Mouse (Mus musculus) hindbrain, embryonic 15.5 days (tissue): Measurements from ENCODE around the gene Disp1. TPM values are rescaled to one million over a fixed set of nuclear protein-coding genes. Genes with fewer than 3 reads are reported as not detected.

Experiments
- ATAC-seq: fragments of 200-750 bp; cut with Nextera tagmentation; 2 replicates; pipeline ENCODE4 v1.8.0; 2017; ENCODE audit warnings: low read depth, moderate number of reproducible peaks, moderate TSS enrichment; ENCODE audit not compliant: low FRiP score
- H3K27ac ChIP-seq: fragments of 300-500 bp; sonication (generic); replicated peaks from 2 replicates; pipeline ENCODE4 v1.5.1; 2015; ENCODE audit warnings: mild to moderate bottlenecking, inconsistent platforms
- H3K27me3 ChIP-seq: fragments of 300-500 bp; sonication (generic); 2 replicates; pipeline ENCODE4 v1.6.1; 2015; ENCODE audit warnings: control low read depth, inconsistent platforms
- H3K36me3 ChIP-seq: fragments of 300-500 bp; sonication (generic); 2 replicates; pipeline ENCODE4 v1.6.1; 2015; ENCODE audit warnings: control low read depth, inconsistent platforms
- H3K4me1 ChIP-seq: fragments of 300-500 bp; sonication (generic); replicated peaks from 2 replicates; pipeline ENCODE4 v1.6.1; 2015; ENCODE audit warnings: control low read depth, inconsistent platforms
- H3K4me2 ChIP-seq: fragments of 300-500 bp; sonication (generic); 2 replicates; pipeline ENCODE4 v1.6.1; 2015; ENCODE audit warnings: moderate library complexity, mild to moderate bottlenecking, inconsistent platforms
- H3K4me3 ChIP-seq: fragments of 300-500 bp; sonication (generic); 2 replicates; pipeline ENCODE4 v1.5.1; 2015; ENCODE audit warnings: mild to moderate bottlenecking, inconsistent platforms
- H3K9ac ChIP-seq: fragments of 300-500 bp; sonication (generic); 2 replicates; pipeline ENCODE4 v1.6.1; 2015; ENCODE audit warnings: inconsistent platforms
- H3K9me3 ChIP-seq: fragments of 300-500 bp; sonication (generic); 2 replicates; pipeline ENCODE4 v1.6.1; 2016; ENCODE audit warnings: control low read depth, inconsistent platforms
- WGBS: fragments of 180-500 bp; shearing (Covaris S2); methylation state at CpG from one replicate; pipeline ENCODE4 v1.1.7; 2015; 5-methylcytosine and 5-hydroxymethylcytosine counted together
- polyA plus RNA-seq: library from polyadenylated mRNA; unstranded; fragments of >200 nt; fragmentation: Nextera tagmentation; extraction: Ambion mirVana; gene quantifications from 2 replicates; pipeline ENCODE4 v1.2.1, GENCODE M21; 2015

Gene Disp1
- polyA plus RNA-seq, 1 experiment from 2014 or later = 8.1 TPM

DNA sequence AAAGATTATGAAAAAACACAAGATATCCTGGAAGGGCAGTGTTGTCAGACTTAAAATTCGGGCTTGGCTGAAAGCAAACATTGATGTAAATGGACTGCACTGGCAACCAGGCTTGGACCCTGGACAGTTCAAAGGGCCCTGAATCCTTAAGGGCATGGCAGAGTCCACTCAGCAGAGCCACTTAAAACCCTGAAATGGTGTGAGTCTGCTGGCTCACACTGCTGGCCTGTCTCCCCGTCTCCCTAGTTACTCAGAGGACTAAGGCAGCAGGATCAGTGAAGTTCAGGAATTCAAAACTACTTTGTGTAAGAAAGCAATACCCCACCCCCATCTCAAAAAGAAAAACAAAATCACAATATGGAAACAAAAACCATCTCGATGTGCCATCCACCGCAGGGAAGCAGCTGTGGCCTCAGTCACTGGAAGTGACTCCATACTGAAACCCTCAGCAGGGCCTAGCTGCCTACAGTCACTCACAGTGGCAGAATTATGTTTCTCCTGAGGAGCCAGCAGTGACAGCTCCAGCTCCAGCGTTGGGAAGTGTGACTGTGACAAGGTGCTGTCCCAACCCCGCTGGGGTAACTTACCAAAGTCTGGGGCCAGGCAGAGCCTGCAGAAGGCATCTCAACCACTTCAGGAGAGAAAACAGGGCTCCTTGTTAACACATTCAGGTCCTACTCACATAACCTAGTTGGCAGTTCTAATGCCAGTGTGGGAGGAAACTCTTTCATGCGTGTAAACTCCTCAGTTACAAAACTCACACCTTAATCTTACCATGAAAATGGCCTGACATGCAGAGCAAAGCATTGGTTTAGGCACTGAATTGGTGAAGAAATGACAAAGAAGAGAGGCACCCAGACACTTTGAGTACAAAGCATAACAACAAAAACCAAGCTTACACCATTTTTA is 66.8 kb downstream of the Disp1 start:
- Histone ChIP-seq H3K4me3 (no peak overlapping the region), H3K9me3 (no peaks in the 10 kb centered on the region), H3K4me1 (peaks cover 21% of the 10 kb centered on the region), H3K27ac (no peak overlapping the region), H3K27me3 (no peaks in the 10 kb centered on the region), H3K9ac (no peak overlapping the region), H3K36me3 (no peaks in the 10 kb centered on the region), H3K4me2 (no peak overlapping the region)
- 44% methylated on average over 7 of the region's 7 CpGs for WGBS
- ATAC-seq = no peak

DNA sequence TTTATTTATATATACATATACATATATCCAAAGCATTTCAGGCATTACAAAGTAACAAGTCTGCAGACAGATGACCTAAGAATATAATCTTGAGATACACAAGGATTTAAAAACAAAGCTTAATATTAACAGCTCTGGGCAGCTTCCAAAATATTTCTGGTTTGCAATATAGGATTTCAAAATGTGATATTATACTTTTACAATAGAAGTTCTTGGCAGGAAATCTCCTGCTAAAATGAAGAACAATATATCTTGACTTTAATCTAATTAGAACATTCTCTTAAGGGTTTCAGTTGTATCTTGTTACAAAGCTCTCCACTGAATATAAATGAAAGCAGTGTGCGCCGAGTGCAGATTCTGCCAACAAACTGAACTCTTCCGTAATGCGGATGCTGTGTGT is 68.0 kb downstream of the Disp1 start:
- no peaks in the 10 kb centered on the region for H3K9me3 ChIP-seq
- no peak overlapping the region for H3K9ac ChIP-seq
- WGBS = 91% methylated on average over 4 of the region's 4 CpGs
- no peak overlapping the region for H3K4me3 ChIP-seq
- no peak overlapping the region for H3K27ac ChIP-seq
- no peaks in the 10 kb centered on the region for H3K36me3 ChIP-seq
- H3K4me2 ChIP-seq = no peak overlapping the region
- no peaks in the 10 kb centered on the region for H3K27me3 ChIP-seq
- ATAC-seq = no peak
- H3K4me1 ChIP-seq = peaks cover 23% of the 10 kb centered on the region

- Histone ChIP-seq H3K4me1 (peaks cover 32% of the 10 kb centered on the region), H3K9ac (no peak overlapping the region), H3K27me3 (no peaks in the 10 kb centered on the region), H3K4me2 (no peak overlapping the region), H3K4me3 (no peak overlapping the region), H3K27ac (0 out of 2 replicates have a peak overlapping the region, but pooled peaks have one; percentile 15), H3K9me3 (no peaks in the 10 kb centered on the region), H3K36me3 (no peaks in the 10 kb centered on the region)
- no peak for ATAC-seq
- WGBS = 85% methylated on average over 12 of the region's 12 CpGs
These were observed 69.6 kb downstream of the Disp1 start for GRCm38 (mm10) chr1:183151510-183152319.

DNA sequence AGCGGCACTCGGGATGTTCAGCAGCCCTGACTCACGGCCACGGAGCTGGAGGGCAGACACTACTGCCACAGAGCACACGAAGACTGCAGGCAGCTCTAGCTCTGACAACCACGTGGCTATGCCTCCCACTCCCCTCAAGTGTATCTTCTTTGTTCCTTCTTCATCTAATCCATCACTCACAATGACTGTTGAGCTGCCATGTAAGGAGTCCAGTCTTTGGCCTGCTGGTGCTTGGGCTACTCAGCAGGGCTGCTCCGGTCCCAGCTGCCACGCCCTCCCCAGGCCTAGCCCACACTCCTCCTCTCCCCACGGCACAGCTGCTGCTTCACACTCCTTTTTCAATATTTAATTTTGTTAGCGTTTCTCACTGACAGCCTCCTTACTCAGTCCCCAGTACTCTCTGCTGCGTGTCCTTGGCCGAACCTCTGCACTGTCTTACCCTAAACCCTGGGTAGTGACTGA is 70.9 kb downstream of the Disp1 start:
- Histone ChIP-seq H3K4me1 (peaks cover 36% of the 10 kb centered on the region), H3K9ac (no peak overlapping the region), H3K9me3 (no peaks in the 10 kb centered on the region), H3K4me3 (no peak overlapping the region), H3K27ac (peak overlapping the region; percentile 32; the same call in 1 of the 2 replicates), H3K36me3 (no peaks in the 10 kb centered on the region), H3K4me2 (no peak overlapping the region), H3K27me3 (no peaks in the 10 kb centered on the region)
- ATAC-seq = peak; percentile 68; the same call in 1 of the 2 replicates
- 22% methylated on average over 12 of the region's 12 CpGs for WGBS

- H3K4me2 ChIP-seq = no peak overlapping the region
- no peaks in the 10 kb centered on the region for H3K36me3 ChIP-seq
- peak overlapping the region; percentile 32; the same call in 1 of the 2 replicates for H3K27ac ChIP-seq
- H3K9me3 ChIP-seq = no peaks in the 10 kb centered on the region
- ATAC-seq = no peak
- WGBS = 29% methylated on average over 5 of the region's 5 CpGs
- H3K4me3 ChIP-seq = no peak overlapping the region
- peaks cover 37% of the 10 kb centered on the region for H3K4me1 ChIP-seq
- H3K27me3 ChIP-seq = no peaks in the 10 kb centered on the region
- H3K9ac ChIP-seq = no peak overlapping the region
These were observed 71.7 kb downstream of the Disp1 start for GRCm38 (mm10) chr1:183149571-183150105.

DNA sequence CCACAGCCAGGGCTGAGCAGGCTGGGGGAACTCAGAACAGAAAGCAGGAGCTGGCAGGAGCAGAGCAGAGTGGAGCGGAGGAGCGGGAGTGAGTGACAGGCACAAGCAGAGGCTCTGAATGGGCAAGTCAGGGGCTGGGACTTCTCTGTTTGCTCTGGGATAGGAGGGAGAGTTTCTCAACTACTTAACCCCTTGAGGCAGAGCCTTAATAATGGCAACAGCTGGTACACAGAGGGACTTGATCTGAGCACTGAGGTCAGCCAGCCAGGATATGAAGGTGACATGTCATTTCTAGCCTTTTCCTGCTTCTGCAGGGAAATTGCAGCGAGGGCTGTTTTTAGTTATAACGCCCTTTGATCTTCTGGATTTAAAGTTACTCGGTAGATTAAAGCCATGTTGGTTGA is 73.9 kb downstream of the Disp1 start:
- Histone ChIP-seq H3K9me3 (no peaks in the 10 kb centered on the region), H3K27me3 (no peaks in the 10 kb centered on the region), H3K9ac (no peak overlapping the region), H3K4me2 (peak overlapping the region; percentile 19; the same call in 1 of the 2 replicates), H3K27ac (no peak overlapping the region), H3K36me3 (no peaks in the 10 kb centered on the region), H3K4me3 (no peak overlapping the region), H3K4me1 (peaks cover 39% of the 10 kb centered on the region)
- peak; percentile 71; the same call in 1 of the 2 replicates for ATAC-seq
- WGBS = 29% methylated on average over 5 of the region's 5 CpGs

DNA sequence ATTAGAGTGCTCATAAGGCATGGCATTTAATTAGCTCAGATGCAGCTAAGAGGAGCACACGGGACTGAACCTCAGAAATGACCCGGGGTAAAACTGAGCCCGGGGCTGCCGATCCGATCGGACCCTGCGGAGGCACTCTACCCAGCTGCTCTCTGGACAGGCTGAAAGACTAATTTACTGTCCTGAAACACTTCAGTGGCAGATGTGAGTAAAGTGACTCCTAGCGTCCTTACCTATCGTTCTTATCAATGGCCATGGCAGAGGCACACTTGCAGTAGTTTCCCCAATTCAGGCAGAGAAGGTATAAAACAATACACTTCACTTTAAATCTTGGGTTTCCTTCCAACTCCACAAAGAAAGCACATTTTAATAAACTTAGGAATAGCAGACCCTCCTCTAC is 74.5 kb downstream of the Disp1 start:
- Histone ChIP-seq H3K4me2 (no peak overlapping the region), H3K4me1 (peaks cover 42% of the 10 kb centered on the region), H3K36me3 (no peaks in the 10 kb centered on the region), H3K27me3 (no peaks in the 10 kb centered on the region), H3K9ac (no peak overlapping the region), H3K9me3 (no peaks in the 10 kb centered on the region), H3K27ac (no peak overlapping the region), H3K4me3 (no peak overlapping the region)
- no peak for ATAC-seq
- 16% methylated on average over 9 of the region's 9 CpGs for WGBS

DNA sequence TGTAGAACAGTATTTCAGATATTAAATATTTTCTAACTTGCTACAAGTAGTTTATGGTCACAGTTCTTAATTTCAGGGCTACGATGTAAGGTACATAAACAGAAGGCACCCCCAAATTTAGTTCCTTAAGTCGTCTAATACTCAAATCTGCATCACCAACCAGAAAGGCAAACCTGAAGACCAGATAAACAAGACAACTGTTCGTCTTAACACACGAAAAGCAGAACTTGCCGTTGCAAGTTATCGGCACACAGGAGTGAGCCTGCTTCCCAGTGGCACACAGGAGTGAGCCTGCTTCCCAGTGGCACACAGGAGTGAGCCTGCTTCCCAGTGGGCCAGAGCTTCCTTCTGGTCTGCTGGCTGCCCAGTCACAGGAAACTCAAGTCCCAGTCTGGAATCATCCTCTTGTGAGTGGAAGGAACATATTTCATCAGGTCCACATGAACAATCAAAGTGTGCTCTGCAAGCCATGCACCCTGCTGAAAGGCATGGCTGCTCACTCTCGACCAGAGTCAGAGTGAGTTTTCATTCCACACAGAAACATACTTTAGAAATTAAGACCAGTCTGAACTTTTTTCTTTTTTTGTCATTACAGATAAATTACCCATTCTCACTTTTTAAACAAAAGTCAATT is 75.1 kb downstream of the Disp1 start:
- H3K27me3 ChIP-seq = no peaks in the 10 kb centered on the region
- H3K4me2 ChIP-seq = no peak overlapping the region
- no peak overlapping the region for H3K27ac ChIP-seq
- ATAC-seq = no peak
- H3K4me3 ChIP-seq = no peak overlapping the region
- peaks cover 46% of the 10 kb centered on the region for H3K4me1 ChIP-seq
- no peaks in the 10 kb centered on the region for H3K9me3 ChIP-seq
- H3K36me3 ChIP-seq = no peaks in the 10 kb centered on the region
- H3K9ac ChIP-seq = no peak overlapping the region
- WGBS = 71% methylated on average over 7 of the region's 7 CpGs

DNA sequence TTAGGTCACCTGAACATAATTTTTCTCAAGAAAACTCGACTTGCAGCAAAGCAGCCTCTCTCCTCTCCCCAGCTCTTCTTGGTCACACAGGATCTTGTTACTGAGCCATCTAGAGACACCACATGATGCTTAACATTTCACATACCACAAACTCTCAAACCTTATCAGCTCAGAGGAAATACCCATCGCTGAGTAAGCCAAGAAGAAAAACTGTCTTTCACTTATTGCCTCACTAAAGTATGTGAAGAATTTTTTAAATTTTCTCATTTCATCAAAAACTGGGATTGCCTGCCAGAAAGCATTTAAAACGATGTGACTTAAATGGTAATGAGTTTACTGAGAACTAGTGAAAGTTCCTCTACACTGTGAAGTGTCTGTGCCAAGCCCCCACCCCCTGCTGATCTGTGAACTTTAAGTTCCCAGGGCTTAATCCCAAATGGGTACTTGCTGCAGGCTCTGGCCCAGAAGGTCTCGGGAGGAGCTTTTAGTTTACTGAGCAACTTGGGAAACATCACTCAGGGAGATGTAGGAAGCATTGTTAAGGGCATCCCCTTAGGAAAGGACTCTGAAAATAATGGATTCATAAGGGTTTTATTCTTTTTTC is 76.6 kb downstream of the Disp1 start:
- Histone ChIP-seq H3K27ac (no peak overlapping the region), H3K4me3 (no peak overlapping the region), H3K4me1 (peaks cover 46% of the 10 kb centered on the region), H3K27me3 (no peaks in the 10 kb centered on the region), H3K9me3 (no peaks in the 10 kb centered on the region), H3K4me2 (no peak overlapping the region), H3K9ac (no peak overlapping the region), H3K36me3 (no peaks in the 10 kb centered on the region)
- no peak for ATAC-seq
- WGBS = 36% methylated on average over 4 of the region's 4 CpGs

- no peaks in the 10 kb centered on the region for H3K9me3 ChIP-seq
- no peak for ATAC-seq
- H3K27me3 ChIP-seq = no peaks in the 10 kb centered on the region
- H3K4me1 ChIP-seq = peaks cover 40% of the 10 kb centered on the region
- no peak overlapping the region for H3K27ac ChIP-seq
- no peaks in the 10 kb centered on the region for H3K36me3 ChIP-seq
- H3K4me3 ChIP-seq = no peak overlapping the region
- H3K9ac ChIP-seq = no peak overlapping the region
- WGBS = 83% methylated on average over 7 of the region's 7 CpGs
- H3K4me2 ChIP-seq = no peak overlapping the region
These were observed 78.1 kb downstream of the Disp1 start for GRCm38 (mm10) chr1:183143246-183143645.

DNA sequence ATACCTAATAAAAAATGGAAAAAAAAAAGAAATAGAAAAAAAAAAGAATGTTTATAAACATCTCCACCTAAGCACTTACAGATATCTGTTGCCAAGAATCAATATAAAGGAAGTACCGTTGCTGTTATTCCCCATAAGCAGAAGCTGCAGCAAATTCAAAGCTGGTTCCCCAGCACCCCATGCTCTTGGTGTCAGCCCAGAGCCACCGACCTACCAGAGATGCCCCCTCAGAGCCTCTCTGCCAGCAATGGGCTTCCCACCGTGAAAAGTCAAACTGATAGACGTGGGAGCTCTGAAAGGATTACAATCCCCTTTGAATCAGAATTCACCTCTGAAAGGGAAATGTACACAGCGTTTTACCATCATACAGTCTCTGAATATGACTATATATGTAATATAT is 78.8 kb downstream of the Disp1 start:
- no peaks in the 10 kb centered on the region for H3K36me3 ChIP-seq
- no peak overlapping the region for H3K9ac ChIP-seq
- H3K27me3 ChIP-seq = no peaks in the 10 kb centered on the region
- H3K27ac ChIP-seq = no peak overlapping the region
- H3K4me1 ChIP-seq = peaks cover 38% of the 10 kb centered on the region
- no peaks in the 10 kb centered on the region for H3K9me3 ChIP-seq
- 51% methylated on average over 5 of the region's 5 CpGs for WGBS
- H3K4me3 ChIP-seq = no peak overlapping the region
- no peak overlapping the region for H3K4me2 ChIP-seq
- no peak for ATAC-seq
